Mouse (Mus musculus): ENCODE results near the gene Gtf3a. TPM values are rescaled to one million over a fixed set of nuclear protein-coding genes. Genes with fewer than 3 reads are reported as not detected.
A peak's percentile ranks its signal among the peaks of the same experiment; 100 is the strongest.

Gtf3a gene
- total and polyA plus RNA-seq, 2 experiments from 2014 or later: 61.3 to 104 TPM

- Histone ChIP-seq H3K27me3 (ENCODE audit: insufficient read depth, low read length) (no peaks in the 10 kb centered on the region), H3K9me3 (ENCODE audit: low read length) (no peaks in the 10 kb centered on the region), H3K4me3 (ENCODE audit: low read depth, low read length) (no peak overlapping the region), H3K27ac (ENCODE audit: low read depth, low read length) (no peak overlapping the region), H3K9ac (replicated peaks; ENCODE audit: low read length, poor library complexity, severe bottlenecking) (no peak overlapping the region), H3K4me1 (ENCODE audit: insufficient read depth, low read length) (no peaks in the 10 kb centered on the region), H3K36me3 (ENCODE audit: insufficient read depth, low read length) (no peaks in the 10 kb centered on the region), H3K4me2 (ENCODE audit: low read depth, low read length, poor library complexity, severe bottlenecking) (no peak overlapping the region)
- TF ChIP-seq CTCF (IDR thresholded peaks at IDR 0.05): no peak
- no peak for DNase-seq (ENCODE audit: low spot score)
- WGBS: 87% methylated on average over 15 of the region's 15 CpGs
- no peak for ATAC-seq (ENCODE audit: low FRiP score)
Observed at GRCm38 (mm10) chr5:146942965-146943364, 5.5 kb upstream of the Gtf3a start.

DNA sequence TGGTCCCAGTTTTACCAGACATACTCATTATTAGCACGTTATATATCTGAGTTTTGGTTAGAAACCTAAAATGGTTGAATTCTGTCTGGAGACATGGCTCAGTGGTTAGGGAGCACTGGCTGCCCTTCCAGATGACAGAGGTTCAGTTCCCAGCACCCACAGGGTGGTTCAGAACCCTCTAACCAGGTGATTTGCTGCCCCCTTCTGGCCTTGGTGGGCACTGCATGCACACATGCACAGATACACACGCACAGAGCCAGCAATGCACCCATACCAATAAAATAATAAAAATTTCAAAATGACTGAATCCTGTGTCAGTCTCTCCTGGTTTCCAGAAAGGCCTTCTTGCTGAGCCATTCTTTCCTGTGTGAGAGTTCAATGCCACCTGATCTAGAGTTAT, 3.9 kb upstream of the Gtf3a start:
- no peak for DNase-seq (ENCODE audit: low spot score)
- Histone ChIP-seq H3K4me1 (ENCODE audit: insufficient read depth, low read length) (0 out of 2 replicates have a peak, but pooled peaks cover under 1% of the 10 kb centered on the region), H3K9me3 (ENCODE audit: low read length) (no peaks in the 10 kb centered on the region), H3K36me3 (ENCODE audit: insufficient read depth, low read length) (no peaks in the 10 kb centered on the region), H3K4me2 (ENCODE audit: low read depth, low read length, poor library complexity, severe bottlenecking) (no peak overlapping the region), H3K9ac (replicated peaks; ENCODE audit: low read length, poor library complexity, severe bottlenecking) (no peak overlapping the region), H3K27ac (ENCODE audit: low read depth, low read length) (no peak overlapping the region), H3K27me3 (ENCODE audit: insufficient read depth, low read length) (no peaks in the 10 kb centered on the region), H3K4me3 (ENCODE audit: low read depth, low read length) (no peak overlapping the region)
- ATAC-seq (ENCODE audit: low FRiP score): no peak
- TF ChIP-seq CTCF (IDR thresholded peaks at IDR 0.05): peak; percentile 25
- 98% methylated on average over 2 of the region's 2 CpGs for WGBS

GRCm38 (mm10) chr5:146946682-146947081, 1.8 kb upstream of the Gtf3a start:
- no peak overlapping the region for H3K4me2 ChIP-seq (ENCODE audit: low read depth, low read length, poor library complexity, severe bottlenecking)
- H3K36me3 ChIP-seq (ENCODE audit: insufficient read depth, low read length): peaks cover 2% of the 10 kb centered on the region
- ATAC-seq (ENCODE audit: low FRiP score): no peak
- H3K27me3 ChIP-seq (ENCODE audit: insufficient read depth, low read length): no peaks in the 10 kb centered on the region
- H3K9ac ChIP-seq (replicated peaks; ENCODE audit: low read length, poor library complexity, severe bottlenecking): no peak overlapping the region
- H3K27ac ChIP-seq (ENCODE audit: low read depth, low read length): no peak overlapping the region
- DNase-seq (ENCODE audit: low spot score): no peak
- H3K4me1 ChIP-seq (ENCODE audit: insufficient read depth, low read length): 0 out of 2 replicates have a peak, but pooled peaks cover 5% of the 10 kb centered on the region
- H3K4me3 ChIP-seq (ENCODE audit: low read depth, low read length): no peak overlapping the region
- no peak for TF ChIP-seq CTCF (IDR thresholded peaks at IDR 0.05)
- 86% methylated on average over 9 of the region's 9 CpGs for WGBS
- no peaks in the 10 kb centered on the region for H3K9me3 ChIP-seq (ENCODE audit: low read length)

GRCm38 (mm10) chr5:146947497-146947896, 960 bp upstream of the Gtf3a start:
- DNase-seq (ENCODE audit: low spot score) (no peak), ATAC-seq (ENCODE audit: low FRiP score) (no peak)
- Histone ChIP-seq H3K4me3 (ENCODE audit: low read depth, low read length) (no peak overlapping the region), H3K4me2 (ENCODE audit: low read depth, low read length, poor library complexity, severe bottlenecking) (no peak overlapping the region), H3K9ac (replicated peaks; ENCODE audit: low read length, poor library complexity, severe bottlenecking) (no peak overlapping the region), H3K4me1 (ENCODE audit: insufficient read depth, low read length) (0 out of 2 replicates have a peak, but pooled peaks cover 5% of the 10 kb centered on the region), H3K27me3 (ENCODE audit: insufficient read depth, low read length) (no peaks in the 10 kb centered on the region), H3K9me3 (ENCODE audit: low read length) (no peaks in the 10 kb centered on the region), H3K27ac (ENCODE audit: low read depth, low read length) (no peak overlapping the region), H3K36me3 (ENCODE audit: insufficient read depth, low read length) (peaks cover 10% of the 10 kb centered on the region)
- no peak for TF ChIP-seq CTCF (IDR thresholded peaks at IDR 0.05)
- 91% methylated on average over 6 of the region's 6 CpGs for WGBS

GRCm38 (mm10) chr5:146948041-146948507, 383 bp upstream of the Gtf3a start:
- ATAC-seq (ENCODE audit: low FRiP score) (0 out of 2 replicates have a peak, but pooled peaks have one; percentile 2), DNase-seq (ENCODE audit: low spot score) (no peak)
- Histone ChIP-seq H3K4me3 (ENCODE audit: low read depth, low read length) (peak overlapping the region; percentile 80), H3K4me1 (ENCODE audit: insufficient read depth, low read length) (0 out of 2 replicates have a peak, but pooled peaks cover 5% of the 10 kb centered on the region), H3K9me3 (ENCODE audit: low read length) (no peaks in the 10 kb centered on the region), H3K9ac (replicated peaks; ENCODE audit: low read length, poor library complexity, severe bottlenecking) (0 out of 2 replicates have a peak overlapping the region, but pooled peaks have one; percentile 54), H3K36me3 (ENCODE audit: insufficient read depth, low read length) (peaks cover 15% of the 10 kb centered on the region), H3K27me3 (ENCODE audit: insufficient read depth, low read length) (no peaks in the 10 kb centered on the region), H3K4me2 (ENCODE audit: low read depth, low read length, poor library complexity, severe bottlenecking) (peak overlapping the region; percentile 95), H3K27ac (ENCODE audit: low read depth, low read length) (peak overlapping the region; percentile 67)
- 16% methylated on average over 10 of the region's 10 CpGs for WGBS
- no peak for TF ChIP-seq CTCF (IDR thresholded peaks at IDR 0.05)

DNA sequence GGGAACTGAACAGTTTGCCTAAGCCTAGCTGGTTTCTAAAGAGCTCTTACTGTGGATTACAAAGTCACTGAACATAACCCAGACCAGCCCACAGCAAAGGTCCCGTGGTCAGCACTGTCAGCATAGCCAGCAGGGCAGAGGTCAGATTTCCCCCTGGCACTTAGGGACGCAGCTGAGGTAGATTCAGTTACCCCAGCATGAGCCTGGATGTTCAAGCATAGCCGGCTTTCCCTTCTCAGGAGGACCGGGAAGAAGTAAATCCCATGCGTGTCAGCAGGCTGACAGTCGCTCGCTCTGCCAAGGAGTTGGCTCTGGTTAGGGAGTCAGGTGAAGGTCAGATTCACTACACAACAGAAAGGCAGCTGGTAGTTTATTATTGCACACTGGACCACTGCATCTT, 6.1 kb downstream of the Gtf3a start:
- H3K9me3 ChIP-seq (ENCODE audit: low read length): no peaks in the 10 kb centered on the region
- no peaks in the 10 kb centered on the region for H3K27me3 ChIP-seq (ENCODE audit: insufficient read depth, low read length)
- ATAC-seq (ENCODE audit: low FRiP score) (no peak), DNase-seq (ENCODE audit: low spot score) (no peak)
- H3K9ac ChIP-seq (replicated peaks; ENCODE audit: low read length, poor library complexity, severe bottlenecking): no peak overlapping the region
- H3K36me3 ChIP-seq (ENCODE audit: insufficient read depth, low read length): peaks cover 64% of the 10 kb centered on the region
- no peak overlapping the region for H3K4me2 ChIP-seq (ENCODE audit: low read depth, low read length, poor library complexity, severe bottlenecking)
- TF ChIP-seq CTCF (IDR thresholded peaks at IDR 0.05): no peak
- H3K27ac ChIP-seq (ENCODE audit: low read depth, low read length): no peak overlapping the region
- 90% methylated on average over 7 of the region's 7 CpGs for WGBS
- 0 out of 2 replicates have a peak, but pooled peaks cover 4% of the 10 kb centered on the region for H3K4me1 ChIP-seq (ENCODE audit: insufficient read depth, low read length)
- H3K4me3 ChIP-seq (ENCODE audit: low read depth, low read length): no peak overlapping the region
